11 mouse cellular contexts compared by ENCODE assay signal in the genomic region with DNA sequence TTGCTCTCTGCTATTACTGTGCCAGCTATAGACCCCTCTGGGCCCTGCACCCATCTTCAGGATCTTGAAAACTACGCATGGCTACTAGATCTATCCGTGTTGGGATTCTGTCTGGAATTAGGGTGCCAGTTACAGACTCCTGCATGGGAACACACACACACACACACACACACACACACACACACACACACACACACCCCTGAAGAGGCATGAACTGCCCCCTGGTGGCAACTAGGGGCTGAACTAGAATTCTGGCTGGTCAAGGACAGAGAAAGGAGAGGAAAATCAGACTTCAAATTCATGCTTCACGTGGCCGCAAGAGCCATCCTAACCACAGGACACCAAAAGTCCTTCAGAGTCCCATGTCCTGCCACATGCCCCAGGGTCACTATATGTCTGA. TPM values are rescaled to one million over a fixed set of nuclear protein-coding genes. Genes with fewer than 3 reads are reported as not detected.
DNase-seq lines count a peak whose midpoint lies in the region; ATAC-seq and TF ChIP-seq lines count a peak whose summit lies in the region.
"Had no signal": no experiment of that assay in that cellular context is flagged by ENCODE, and none has a peak within 500 bp of the region (broad histone marks: within the 10 kb centered on the region; RNA-seq: fewer than 3 reads in every experiment).

No protein-coding gene starts in this region.

- H3K36me3 ChIP-seq in MEL (ENCODE audit: control insufficient read depth in 1 of 2, insufficient read depth in 2 of 2, low read length in 2 of 2): peaks cover 0 to 8% of the 10 kb centered on the region in 2 experiments; a peak in 2 of 4 replicates
- H3K36me3 ChIP-seq: embryonic facial prominence, embryonic 13.5 days; lung, embryonic 15.5 days; neural tube, embryonic 12.5 days had no signal

- peaks cover 0 to 12% of the 10 kb centered on the region in 2 experiments; a peak in 2 of 4 replicates for H3K4me1 ChIP-seq in MEL (ENCODE audit: control insufficient read depth in 1 of 2, insufficient read depth in 2 of 2, low read length in 2 of 2)

- TF ChIP-seq POLR2A in MEL (IDR thresholded peaks at IDR 0.05; ENCODE audit: control insufficient read depth in 1 of 2, insufficient read depth in 1 of 2, low read depth in 1 of 2, low read length in 2 of 2, poor library complexity in 1 of 2): no peak

- H3K9me3 ChIP-seq in MEL (replicated peaks; ENCODE audit: insufficient read depth, low read length): no peaks in the 10 kb centered on the region
- H3K9me3 ChIP-seq: embryonic facial prominence, embryonic 13.5 days; lung, embryonic 15.5 days; neural tube, embryonic 12.5 days had no signal

- no peak; the same call in 1 of the 2 replicates for TF ChIP-seq CTCF in left cerebral cortex, adult 2 months (IDR thresholded peaks at IDR 0.05)
- TF ChIP-seq CTCF in MEL (IDR thresholded peaks at IDR 0.05 in 2 of 3, conservative IDR thresholded peaks at IDR 0.05 in 1 of 3; ENCODE audit: control insufficient read depth in 1 of 3, insufficient read depth in 1 of 3, low read depth in 2 of 3, low read length in 3 of 3, poor library complexity in 1 of 3, severe bottlenecking in 1 of 3): peak in 2 of 3 experiments; percentile 71 to 72; a peak in 5 of 6 replicates

- H3K27ac ChIP-seq in left cerebral cortex, adult 2 months: peak overlapping the region; percentile 22; the same call in 1 of the 2 replicates
- no peak overlapping the region for H3K27ac ChIP-seq in MEL (ENCODE audit: control insufficient read depth, low read depth, low read length)
- H3K27ac ChIP-seq: embryonic facial prominence, embryonic 13.5 days; lung, embryonic 15.5 days; neural tube, embryonic 12.5 days had no signal

- peaks cover 3% of the 10 kb centered on the region; the same call in 1 of the 2 replicates for H3K79me2 ChIP-seq in MEL (ENCODE audit: control insufficient read depth, insufficient read depth, low read length, poor library complexity)

- peak; percentile 48 to 55 for DNase-seq in cerebellum, postnatal 10 days
- no peak for DNase-seq in cerebellum, adult 8-10 months
- no peak for DNase-seq in left cerebral cortex, adult 2 months (ENCODE audit: extremely low spot score in 1 of 2, low spot score in 2 of 2)
- no peak for DNase-seq in left cerebral cortex, postnatal 4 days
- peak; percentile 47 for DNase-seq in MEL (ENCODE audit: low read depth, low spot score)
- peak; percentile 66 for DNase-seq in lung, postnatal 14 days
- DNase-seq in gastrocnemius, postnatal 4 days (ENCODE audit: low spot score in 2 of 2): no peak

- intact Hi-C loops in left cerebral cortex, adult 2 months (cut with DNase I): no loop called here
- intact Hi-C loops in left cerebral cortex, postnatal 4 days (cut with DNase I): no loop called here

- TF ChIP-seq RAD21 in MEL (IDR thresholded peaks at IDR 0.05; ENCODE audit: low read depth, low read length): peak; percentile 44

- peaks cover 5 to 6% of the 10 kb centered on the region in 2 experiments for H3K27me3 ChIP-seq in MEL (ENCODE audit: control insufficient read depth in 1 of 2, insufficient read depth in 2 of 2, low read length in 2 of 2)
- H3K27me3 ChIP-seq: embryonic facial prominence, embryonic 13.5 days; lung, embryonic 15.5 days; neural tube, embryonic 12.5 days had no signal

- H3K9ac ChIP-seq in MEL (ENCODE audit: control insufficient read depth, low read depth, low read length, poor library complexity, severe bottlenecking): no peak overlapping the region
- H3K9ac ChIP-seq: embryonic facial prominence, embryonic 13.5 days; lung, embryonic 15.5 days; neural tube, embryonic 12.5 days had no signal

- TF ChIP-seq EP300 in MEL (IDR thresholded peaks at IDR 0.05; ENCODE audit: low read depth in 1 of 2, low read length in 2 of 2): no peak

- ATAC-seq in cerebellum, adult (ENCODE audit: insufficient number of reproducible peaks, low FRiP score, low TSS enrichment): no peak

- H3K4me3 ChIP-seq in left cerebral cortex, adult 2 months: no peak overlapping the region
- H3K4me3 ChIP-seq in MEL (ENCODE audit: control insufficient read depth in 1 of 2, insufficient read depth in 1 of 2, low read depth in 2 of 2, low read length in 2 of 2): no peak overlapping the region
- H3K4me3 ChIP-seq: embryonic facial prominence, embryonic 13.5 days; lung, embryonic 15.5 days; neural tube, embryonic 12.5 days had no signal

TF ChIP-seq in MEL, 35 proteins besides CTCF, POLR2A, EP300 and RAD21:
- TF ChIP-seq ZC3H11A (IDR thresholded peaks at IDR 0.05; ENCODE audit: low read depth, low read length) (peak; percentile 54), SMC3 (IDR thresholded peaks at IDR 0.05; ENCODE audit: low read depth, low read length) (peak; percentile 87), MAFK (IDR thresholded peaks at IDR 0.05; ENCODE audit: borderline replicate concordance, low read depth, low read length) (no peak)

RNA-seq across cellular contexts. Expression of a gene that starts 4.3 kb away (rescaled TPM):
- total RNA-seq in left cerebral cortex, adult 2 months (2021): 10 to 100 TPM; 82.6 to 91.1 TPM
- 10 to 100 TPM; 60.6 to 65.7 TPM for total RNA-seq in left cerebral cortex, postnatal 4 days (2021)
- 5.9 and 9.7 TPM in 2 replicates for total RNA-seq in MEL (2012; rRNA removed)
- 10 to 100 TPM in 1 of 2 experiments, not detected in 1; 13.3 TPM for polyA plus RNA-seq in MEL (2012; ENCODE audit: insufficient read depth in 1 of 2, insufficient read length in 2 of 2, low read depth in 1 of 2, low replicate concordance in 2 of 2, missing spikeins in 1 of 2)
- 10 to 100 TPM; 79.5 to 81.3 TPM for total RNA-seq in gastrocnemius, postnatal 4 days (2021)

RNA-seq across cellular contexts. Expression of a gene that starts 22.5 kb away (rescaled TPM):
- 1 to 10 TPM; 7.7 to 8.5 TPM for total RNA-seq in left cerebral cortex, adult 2 months (2021)
- total RNA-seq in left cerebral cortex, postnatal 4 days (2021): 1 to 10 TPM; 5.8 to 7.4 TPM
- 54.0 and 58.1 TPM in 2 replicates for total RNA-seq in MEL (2012; rRNA removed)
- 100 to 1,000 TPM in 1 of 2 experiments, 10 to 100 TPM in 1; 52.6 to 184 TPM for polyA plus RNA-seq in MEL (2012; ENCODE audit: insufficient read depth in 1 of 2, insufficient read length in 2 of 2, low read depth in 1 of 2, low replicate concordance in 2 of 2, missing spikeins in 1 of 2)
- total RNA-seq in gastrocnemius, postnatal 4 days (2021): 1 to 10 TPM; 7.9 to 8.4 TPM

RNA-seq across cellular contexts. Expression of a gene that starts 22.6 kb away (rescaled TPM):
- total RNA-seq in left cerebral cortex, adult 2 months (2021): 1 to 10 TPM; 2.1 to 2.3 TPM
- 1 to 10 TPM in 1 of 2 experiments, under 1 TPM in 1; 0.68 to 1.7 TPM for total RNA-seq in left cerebral cortex, postnatal 4 days (2021)
- total RNA-seq in MEL (2012; rRNA removed): 0.50 and 0.88 TPM in 2 replicates
- polyA plus RNA-seq in MEL (2012; ENCODE audit: insufficient read depth in 1 of 2, insufficient read length in 2 of 2, low read depth in 1 of 2, low replicate concordance in 2 of 2, missing spikeins in 1 of 2): 1 to 10 TPM in 1 of 2 experiments, not detected in 1; 1.0 TPM
- total RNA-seq in gastrocnemius, postnatal 4 days (2021): 1 to 10 TPM; 2.1 TPM

Comparison
In these comparisons a context has a peak if more than half of its experiments do, and no peak if none do; other contexts are left out.
1. DNase-seq: peak in cerebellum, postnatal 10 days (2 of 2), MEL (single experiment) and lung, postnatal 14 days (single experiment); none in cerebellum, adult 8-10 months (single experiment), left cerebral cortex, adult 2 months (0 of 2), left cerebral cortex, postnatal 4 days (single experiment) and gastrocnemius, postnatal 4 days (0 of 2).